Mouse (Mus musculus): ENCODE results near the gene Npas2. TPM values are rescaled to one million over a fixed set of nuclear protein-coding genes. Genes with fewer than 3 reads are reported as not detected.

The Npas2 gene
- total RNA-seq, 2 experiments from 2014 or later: 2.2 to 11.4 TPM

GRCm38 (mm10) chr1:39272976-39273375 is 79.4 kb downstream of the Npas2 start:
- intact Hi-C loops (cut with DNase I): no loop called here
- no peak for DNase-seq (ENCODE audit: low spot score)

- no peak for DNase-seq (ENCODE audit: low spot score)
- intact Hi-C loops (cut with DNase I): loop anchor here (5.0 kb wide), 1 partner anchor 88 kb away; the partner anchor contains the start of gene Npas2
Observed at GRCm38 (mm10) chr1:39280391-39280790, 86.9 kb downstream of the Npas2 start.

- DNase-seq (ENCODE audit: low spot score): no peak
- intact Hi-C loops (cut with DNase I): loop anchor here (5.0 kb wide), 1 partner anchor 89 kb away; the partner anchor contains the start of gene Npas2
Observed at GRCm38 (mm10) chr1:39280989-39281875, 87.7 kb downstream of the Npas2 start.

GRCm38 (mm10) chr1:39281888-39282287 is 88.4 kb downstream of the Npas2 start:
- intact Hi-C loops (cut with DNase I): loop anchor here (5.0 kb wide), 1 partner anchor 90 kb away; the partner anchor contains the start of gene Npas2
- DNase-seq (ENCODE audit: low spot score): no peak

GRCm38 (mm10) chr1:39283323-39283722 is 89.8 kb downstream of the Npas2 start:
- DNase-seq (ENCODE audit: low spot score): no peak
- intact Hi-C loops (cut with DNase I): loop anchor here (5.0 kb wide), 1 partner anchor 91 kb away; the partner anchor contains the start of gene Npas2

GRCm38 (mm10) chr1:39284786-39285185 is 91.3 kb downstream of the Npas2 start:
- peak; percentile 39 for DNase-seq (ENCODE audit: low spot score)
- intact Hi-C loops (cut with DNase I): loop anchor here (5.0 kb wide), 2 partner anchors 43 to 92 kb away; partner anchors contain the start of gene Npas2

GRCm38 (mm10) chr1:39287076-39287475 is 93.5 kb downstream of the Npas2 start:
- intact Hi-C loops (cut with DNase I): loop anchor here (5.0 kb wide), 1 partner anchor 40 kb away; no protein-coding TSS in a partner anchor

GRCm38 (mm10) chr1:39287831-39288230 is 94.3 kb downstream of the Npas2 start:
- intact Hi-C loops (cut with DNase I): loop anchor here (5.0 kb wide), 1 partner anchor 39 kb away; no protein-coding TSS in a partner anchor
- DNase-seq (ENCODE audit: low spot score): no peak

More at GRCm38 (mm10) chr1:39287076-39287475, 93.5 kb downstream of the Npas2 start:
- DNase-seq (ENCODE audit: low spot score): no peak

- intact Hi-C loops (cut with DNase I): loop anchor here (5.0 kb wide), 1 partner anchor 39 kb away; no protein-coding TSS in a partner anchor
- no peak for DNase-seq (ENCODE audit: low spot score)
Observed at GRCm38 (mm10) chr1:39288425-39288824, 94.9 kb downstream of the Npas2 start.

GRCm38 (mm10) chr1:39292001-39292400 is 98.5 kb downstream of the Npas2 start:
- intact Hi-C loops (cut with DNase I): no loop called here
- no peak for DNase-seq (ENCODE audit: low spot score)

- intact Hi-C loops (cut with DNase I): no loop called here
- no peak for DNase-seq (ENCODE audit: low spot score)
Observed at GRCm38 (mm10) chr1:39298294-39298693, 104.8 kb downstream of the Npas2 start.

GRCm38 (mm10) chr1:39300243-39300642 is 106.7 kb downstream of the Npas2 start:
- intact Hi-C loops (cut with DNase I): no loop called here

GRCm38 (mm10) chr1:39300676-39301075 is 107.1 kb downstream of the Npas2 start:
- DNase-seq (ENCODE audit: low spot score): no peak
- intact Hi-C loops (cut with DNase I): no loop called here

More at GRCm38 (mm10) chr1:39300243-39300642, 106.7 kb downstream of the Npas2 start:
- DNase-seq (ENCODE audit: low spot score): no peak

- no peak for DNase-seq (ENCODE audit: low spot score)
- intact Hi-C loops (cut with DNase I): no loop called here
Observed at GRCm38 (mm10) chr1:39302246-39302645, 108.7 kb downstream of the Npas2 start.

GRCm38 (mm10) chr1:39303054-39303649 is 109.6 kb downstream of the Npas2 start:
- intact Hi-C loops (cut with DNase I): no loop called here
- no peak for DNase-seq (ENCODE audit: low spot score)

GRCm38 (mm10) chr1:39307291-39307690 is 113.8 kb downstream of the Npas2 start:
- no peak for DNase-seq (ENCODE audit: low spot score)

GRCm38 (mm10) chr1:39307971-39308370 is 114.4 kb downstream of the Npas2 start:
- intact Hi-C loops (cut with DNase I): no loop called here
- DNase-seq (ENCODE audit: low spot score): no peak

More at GRCm38 (mm10) chr1:39307291-39307690, 113.8 kb downstream of the Npas2 start:
- intact Hi-C loops (cut with DNase I): no loop called here

- no peak for DNase-seq (ENCODE audit: low spot score)
- intact Hi-C loops (cut with DNase I): no loop called here
Observed at GRCm38 (mm10) chr1:39309548-39309947, 116.0 kb downstream of the Npas2 start.

GRCm38 (mm10) chr1:39312345-39312967 is 118.9 kb downstream of the Npas2 start:
- intact Hi-C loops (cut with DNase I): no loop called here

More at GRCm38 (mm10) chr1:39312345-39312967, 118.9 kb downstream of the Npas2 start:
- no peak for DNase-seq (ENCODE audit: low spot score)
